Mouse (Mus musculus) myocyte (in vitro differentiated cells): Measurements from ENCODE around the gene Clmn. TPM values are rescaled to one million over a fixed set of nuclear protein-coding genes. Genes with fewer than 3 reads are reported as not detected.
"Not testable (repeated sequence)": the region's sequence is repeated elsewhere in the genome, so short reads cannot be mapped to it uniquely, and the experiment has no call there.

Experiments used
- H3K27me3 ChIP-seq: one replicate; pipeline ENCODE4 v1.6.1; 2011; ENCODE audit not compliant: control insufficient read depth, insufficient read depth, insufficient read length
- H3K36me3 ChIP-seq: one replicate; pipeline ENCODE4 v1.6.1; 2011; ENCODE audit not compliant: control insufficient read depth, insufficient read depth
- H3K4me2 ChIP-seq: one replicate; pipeline ENCODE4 v1.6.1; 2011; ENCODE audit warnings: low read depth, control low read depth
- H3K4me3 ChIP-seq: one replicate; pipeline ENCODE4 v1.5.1; 2011; ENCODE audit warnings: mild to moderate bottlenecking, control low read depth, moderate library complexity
- H3K79me2 ChIP-seq: one replicate; pipeline ENCODE4 v1.6.1; 2011; ENCODE audit not compliant: control insufficient read depth, insufficient read depth
- H3ac ChIP-seq: one replicate; pipeline ENCODE4 v1.6.1; 2011; ENCODE audit not compliant: control insufficient read depth, insufficient read length
- CEBPB ChIP-seq: IDR thresholded peaks from 2 replicates; pipeline ENCODE4 v1.6.1; 2011; ENCODE audit warnings: mild to moderate bottlenecking, moderate library complexity; ENCODE audit not compliant: poor library complexity, insufficient read depth, severe bottlenecking
- E2F4 ChIP-seq: IDR thresholded peaks from one replicate; pipeline ENCODE4 v1.6.1; 2011; ENCODE audit warnings: mild to moderate bottlenecking, control low read depth, moderate library complexity; ENCODE audit not compliant: insufficient read depth
- MAX ChIP-seq: IDR thresholded peaks from one replicate; pipeline ENCODE4 v1.6.1; 2011; ENCODE audit warnings: low read depth, mild to moderate bottlenecking, control low read depth
- MYOD1 ChIP-seq, 3 experiments: IDR thresholded peaks; one replicate each; pipeline ENCODE4 v1.6.1; 2011; ENCODE audit warnings: control low read depth in 2 of 3, low read depth in 2 of 3, mild to moderate bottlenecking in 2 of 3, moderate library complexity in 1 of 3; ENCODE audit not compliant: insufficient read length in 2 of 3, control insufficient read depth in 1 of 3
- MYOG ChIP-seq, 3 experiments: IDR thresholded peaks; one replicate each; pipeline ENCODE4 v1.6.1; 2011; ENCODE audit warnings: control low read depth in 2 of 3, low read depth in 2 of 3, mild to moderate bottlenecking in 2 of 3; ENCODE audit not compliant: insufficient read length in 2 of 3, control insufficient read depth in 1 of 3, insufficient read depth in 1 of 3
- POLR2A ChIP-seq: IDR thresholded peaks from one replicate; pipeline ENCODE4 v1.6.1; 2011; ENCODE audit warnings: low read depth, mild to moderate bottlenecking, control low read depth, moderate library complexity; ENCODE audit not compliant: insufficient read length
- POLR2AphosphoS2 ChIP-seq: IDR thresholded peaks from one replicate; pipeline ENCODE4 v1.6.1; 2011; ENCODE audit warnings: low read depth, control low read depth; ENCODE audit not compliant: insufficient read length
- REST ChIP-seq: IDR thresholded peaks from one replicate; pipeline ENCODE4 v1.6.1; 2011; ENCODE audit warnings: mild to moderate bottlenecking, control low read depth, moderate library complexity; ENCODE audit not compliant: insufficient read depth, insufficient read length
- SRF ChIP-seq: IDR thresholded peaks from one replicate; pipeline ENCODE4 v1.6.1; 2011; ENCODE audit warnings: low read depth; ENCODE audit not compliant: control insufficient read depth, insufficient read length
- TCF12 ChIP-seq: IDR thresholded peaks from one replicate; pipeline ENCODE4 v1.6.1; 2011; ENCODE audit warnings: mild to moderate bottlenecking, control low read depth; ENCODE audit not compliant: poor library complexity, insufficient read depth, severe bottlenecking
- TCF3 ChIP-seq: IDR thresholded peaks from one replicate; pipeline ENCODE4 v1.6.1; 2011; ENCODE audit warnings: low read depth, control low read depth; ENCODE audit not compliant: insufficient read length
- USF1 ChIP-seq: IDR thresholded peaks from one replicate; pipeline ENCODE4 v1.6.1; 2011; ENCODE audit warnings: low read depth, mild to moderate bottlenecking, control low read depth, moderate library complexity
- polyA plus RNA-seq: library from polyadenylated mRNA; unstranded; fragments of >200 nt; fragmentation: generic; extraction: Trizol; gene quantifications from one replicate; pipeline ENCODE4 v1.2.1, GENCODE M21; 2012; ENCODE audit warnings: missing spikeins

Clmn gene
- polyA plus RNA-seq, 1 experiment = 0.07 TPM

GRCm38 (mm10) chr12:104834772-104835171 lies 30.1 kb downstream of the Clmn start:
- TF ChIP-seq CEBPB = no peak
- no peak for TF ChIP-seq USF1
- no peak for TF ChIP-seq E2F4
- no peak for TF ChIP-seq TCF12
- no peak for TF ChIP-seq POLR2AphosphoS2
- no peak for TF ChIP-seq REST
- TF ChIP-seq MYOD1 (IDR thresholded peaks at IDR 0.05; ENCODE audit: control insufficient read depth in 1 of 3, insufficient read length in 2 of 3, low read depth in 2 of 3) = no peak
- no peak for TF ChIP-seq SRF
- TF ChIP-seq MAX = no peak
- no peak for TF ChIP-seq MYOG (IDR thresholded peaks at IDR 0.05; ENCODE audit: control insufficient read depth in 1 of 3, insufficient read depth in 1 of 3, insufficient read length in 2 of 3, low read depth in 2 of 3)
- no peak for TF ChIP-seq POLR2A
- no peaks in the 10 kb centered on the region for H3K79me2 ChIP-seq
- H3K4me3 ChIP-seq = no peak overlapping the region
- H3K4me2 ChIP-seq = no peak overlapping the region
- no peak overlapping the region for H3ac ChIP-seq
- peaks cover 39% of the 10 kb centered on the region for H3K27me3 ChIP-seq
- H3K36me3 ChIP-seq = no peaks in the 10 kb centered on the region

DNA sequence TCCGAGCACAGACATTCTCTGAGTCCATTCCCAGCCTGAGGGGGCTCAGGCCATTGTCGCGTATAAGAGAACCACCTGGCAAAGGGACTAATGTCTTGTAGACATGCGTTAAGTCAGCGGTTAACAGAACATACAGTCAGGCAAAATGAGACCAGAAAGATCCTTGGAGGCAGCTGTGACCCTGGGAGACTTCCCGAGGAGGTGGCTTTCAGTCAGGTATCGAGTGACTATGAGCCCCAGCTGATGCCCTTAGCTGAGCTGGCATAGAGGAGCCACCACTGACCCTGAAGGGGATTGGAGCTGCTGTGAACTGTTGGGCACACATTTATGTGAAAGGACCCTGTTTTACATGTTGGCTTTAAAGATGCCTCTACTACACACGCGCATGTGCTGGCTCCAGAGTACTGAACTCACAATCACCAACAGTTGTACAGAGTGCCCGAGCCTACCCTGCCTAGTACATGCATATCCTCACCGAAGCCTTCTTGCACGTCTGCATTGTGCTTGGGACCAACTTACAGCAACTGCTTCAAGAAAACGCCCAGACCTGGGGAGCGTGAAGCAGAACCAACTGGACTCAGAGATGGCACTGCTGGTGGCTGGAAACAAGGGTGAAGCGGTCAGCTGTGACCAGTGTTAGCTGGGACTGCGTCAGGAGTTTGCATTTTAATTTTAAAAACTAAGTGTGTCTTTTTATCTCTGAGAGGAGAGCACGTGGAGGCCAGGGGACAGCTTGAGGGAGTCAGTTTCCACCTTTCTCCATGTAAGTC lies 34.0 kb downstream of the Clmn start:
- no peak overlapping the region for H3K4me2 ChIP-seq
- TF ChIP-seq REST (no peak), MYOD1 (IDR thresholded peaks at IDR 0.05; ENCODE audit: control insufficient read depth in 1 of 3, insufficient read length in 2 of 3, low read depth in 2 of 3) (no peak), E2F4 (no peak), TCF3 (no peak), MAX (no peak), POLR2A (no peak), TCF12 (no peak), CEBPB (no peak), MYOG (IDR thresholded peaks at IDR 0.05; ENCODE audit: control insufficient read depth in 1 of 3, insufficient read depth in 1 of 3, insufficient read length in 2 of 3, low read depth in 2 of 3) (no peak), POLR2AphosphoS2 (no peak), USF1 (no peak), SRF (no peak)
- peaks cover 29% of the 10 kb centered on the region for H3K27me3 ChIP-seq
- H3K79me2 ChIP-seq = no peaks in the 10 kb centered on the region
- H3ac ChIP-seq = no peak overlapping the region
- H3K4me3 ChIP-seq = no peak overlapping the region
- no peaks in the 10 kb centered on the region for H3K36me3 ChIP-seq

DNA sequence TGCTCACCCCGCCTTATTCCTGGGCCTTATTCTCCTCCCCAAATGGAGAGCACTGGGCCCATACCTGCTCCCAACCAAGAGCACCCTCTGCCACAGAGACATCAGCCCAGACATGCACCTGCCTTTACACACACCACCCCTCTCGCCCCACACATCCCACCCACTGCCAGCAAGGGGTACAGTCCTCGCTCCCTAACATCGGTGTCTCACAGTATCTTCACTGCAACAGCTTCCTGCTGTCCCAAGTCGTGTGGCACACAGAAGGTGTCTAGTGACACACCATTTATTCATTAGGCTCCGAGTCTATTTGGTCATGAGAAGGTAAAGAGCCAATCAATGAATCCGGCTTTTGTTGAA lies 34.6 kb downstream of the Clmn start:
- Histone ChIP-seq H3K27me3 (peaks cover 28% of the 10 kb centered on the region), H3K79me2 (no peaks in the 10 kb centered on the region), H3ac (no peak overlapping the region), H3K36me3 (no peaks in the 10 kb centered on the region), H3K4me2 (no peak overlapping the region), H3K4me3 (no peak overlapping the region)
- TF ChIP-seq POLR2A = no peak
- no peak for TF ChIP-seq POLR2AphosphoS2
- no peak for TF ChIP-seq MAX
- no peak for TF ChIP-seq REST
- no peak for TF ChIP-seq USF1
- TF ChIP-seq MYOG (IDR thresholded peaks at IDR 0.05; ENCODE audit: control insufficient read depth in 1 of 3, insufficient read depth in 1 of 3, insufficient read length in 2 of 3, low read depth in 2 of 3) = no peak
- no peak for TF ChIP-seq TCF12
- no peak for TF ChIP-seq MYOD1 (IDR thresholded peaks at IDR 0.05; ENCODE audit: control insufficient read depth in 1 of 3, insufficient read length in 2 of 3, low read depth in 2 of 3)
- TF ChIP-seq SRF = no peak
- no peak for TF ChIP-seq E2F4
- no peak for TF ChIP-seq CEBPB
- no peak for TF ChIP-seq TCF3

GRCm38 (mm10) chr12:104829596-104830282 lies 35.1 kb downstream of the Clmn start:
- Histone ChIP-seq H3K79me2 (no peaks in the 10 kb centered on the region), H3K27me3 (peaks cover 24% of the 10 kb centered on the region)
- no peak for TF ChIP-seq E2F4
- no peak for TF ChIP-seq MYOG (IDR thresholded peaks at IDR 0.05; ENCODE audit: control insufficient read depth in 1 of 3, insufficient read depth in 1 of 3, insufficient read length in 2 of 3, low read depth in 2 of 3)
- TF ChIP-seq TCF3 = no peak
- TF ChIP-seq POLR2AphosphoS2 = no peak

DNA sequence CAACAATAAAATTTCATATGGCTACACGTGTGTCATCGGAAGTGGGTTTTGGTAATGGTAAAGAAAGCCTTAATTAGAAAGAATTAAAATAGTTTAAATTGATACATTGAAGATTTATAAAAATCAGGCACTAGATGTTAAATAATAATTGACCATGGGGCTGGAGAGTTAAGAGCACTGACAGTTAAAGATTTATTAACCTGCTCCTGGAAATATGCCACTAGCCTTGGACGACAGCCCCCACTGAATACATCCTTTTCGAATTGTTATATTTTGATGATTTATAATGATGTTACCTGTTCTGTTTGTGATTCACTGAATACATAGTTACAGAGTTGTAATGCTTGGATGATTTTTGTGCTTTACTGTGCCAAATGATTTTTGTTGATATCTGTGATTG lies 35.9 kb downstream of the Clmn start:
- H3K27me3 ChIP-seq = peaks cover 24% of the 10 kb centered on the region
- H3K4me2 ChIP-seq, H3K36me3 ChIP-seq, H3K79me2 ChIP-seq, H3ac ChIP-seq, H3K4me3 ChIP-seq: not testable (repeated sequence)

More at GRCm38 (mm10) chr12:104829596-104830282, 35.1 kb downstream of the Clmn start:
- no peak overlapping the region for H3ac ChIP-seq
- no peak overlapping the region for H3K4me2 ChIP-seq
- no peaks in the 10 kb centered on the region for H3K36me3 ChIP-seq
- H3K4me3 ChIP-seq = no peak overlapping the region
